Mouse (Mus musculus) ES-E14 (cell line): ENCODE data around the gene Sf3a1. TPM values are rescaled to one million over a fixed set of nuclear protein-coding genes. Genes with fewer than 3 reads are reported as not detected.

ENCODE experiments used
- DNase-seq: peaks from one replicate; pipeline ENCODE4 v3.0.0-alpha.2; 2013; ENCODE audit warnings: low read depth, low spot score
- H3K27ac ChIP-seq: 2 replicates; pipeline ENCODE4 v1.5.1; 2012; ENCODE audit warnings: low read depth, mild to moderate bottlenecking, low read length, moderate library complexity, mixed read lengths; ENCODE audit not compliant: poor library complexity, insufficient read depth, severe bottlenecking
- H3K36me3 ChIP-seq: 2 replicates; pipeline ENCODE4 v1.6.1; 2012; ENCODE audit warnings: mild to moderate bottlenecking, low read length, moderate library complexity, mixed read lengths; ENCODE audit not compliant: control insufficient read depth, poor library complexity, insufficient read depth, severe bottlenecking
- H3K4me1 ChIP-seq, 2 experiments: fragments of 150-350 bp in 1 of 2; sonication (generic) in 1 of 2; 2 replicates each; pipeline ENCODE4 v1.6.1; 2012; ENCODE audit warnings: low read length in 2 of 2, mild to moderate bottlenecking in 1 of 2, mixed read lengths in 1 of 2; ENCODE audit not compliant: control insufficient read depth in 2 of 2, insufficient read depth in 2 of 2, poor library complexity in 1 of 2
- H3K4me3 ChIP-seq, 2 experiments: fragments of 150-350 bp in 1 of 2; sonication (generic) in 1 of 2; 2 replicates each; pipeline ENCODE4 v1.5.1; 2012; ENCODE audit warnings: low read length in 2 of 2, low read depth in 1 of 2, mild to moderate bottlenecking in 1 of 2, mixed read lengths in 1 of 2; ENCODE audit not compliant: insufficient read depth in 1 of 2, poor library complexity in 1 of 2, severe bottlenecking in 1 of 2
- H3K9ac ChIP-seq: 2 replicates; pipeline ENCODE4 v1.6.1; 2012; ENCODE audit warnings: low read depth, mild to moderate bottlenecking, low read length, mixed read lengths; ENCODE audit not compliant: poor library complexity, insufficient read depth, severe bottlenecking
- H3K9me3 ChIP-seq: fragments of 150-350 bp; sonication (generic); 2 replicates; pipeline ENCODE4 v1.6.1; 2012; ENCODE audit warnings: low read depth, mild to moderate bottlenecking, low read length; ENCODE audit not compliant: control insufficient read depth, insufficient read depth
- CHD2 ChIP-seq: IDR thresholded peaks from 2 replicates; pipeline ENCODE4 v1.6.1; 2014; ENCODE audit warnings: mild to moderate bottlenecking, low read depth, low read length, inconsistent platforms
- HCFC1 ChIP-seq: IDR thresholded peaks from 2 replicates; pipeline ENCODE4 v1.6.1; 2012; ENCODE audit warnings: low read length, inconsistent platforms, borderline replicate concordance; ENCODE audit not compliant: insufficient read depth
- MAFK ChIP-seq: IDR thresholded peaks from 2 replicates; pipeline ENCODE4 v1.6.1; 2014; ENCODE audit warnings: mild to moderate bottlenecking, low read depth, low read length, inconsistent platforms; ENCODE audit not compliant: insufficient read depth
- ZC3H11A ChIP-seq: IDR thresholded peaks from 2 replicates; pipeline ENCODE4 v1.6.1; 2012; ENCODE audit warnings: low read depth, mild to moderate bottlenecking, inconsistent platforms, low read length, borderline replicate concordance
- ZNF384 ChIP-seq: IDR thresholded peaks from 2 replicates; pipeline ENCODE4 v1.6.1; 2012; ENCODE audit warnings: low read depth, low read length, inconsistent platforms
- in situ Hi-C, 2 experiments: fragments of 600-800 bp; cut with MboI; formaldehyde crosslinking; loops; one replicate each; pipeline ENCODE4 v1.15.1; 2025; ENCODE audit warnings: low sequenced_read_pairs in 2 of 2, inconsistent platforms in 1 of 2; ENCODE audit not compliant: unreplicated experiment in 2 of 2
- total RNA-seq: library from RNA; depleted of rRNA; stranded (reverse); fragments of 300-350 nt; gene quantifications from 2 replicates; pipeline ENCODE4 v1.2.3, GENCODE M21; 2012

Gene Sf3a1
- total RNA-seq, 1 experiment, result 57.4 TPM

DNA sequence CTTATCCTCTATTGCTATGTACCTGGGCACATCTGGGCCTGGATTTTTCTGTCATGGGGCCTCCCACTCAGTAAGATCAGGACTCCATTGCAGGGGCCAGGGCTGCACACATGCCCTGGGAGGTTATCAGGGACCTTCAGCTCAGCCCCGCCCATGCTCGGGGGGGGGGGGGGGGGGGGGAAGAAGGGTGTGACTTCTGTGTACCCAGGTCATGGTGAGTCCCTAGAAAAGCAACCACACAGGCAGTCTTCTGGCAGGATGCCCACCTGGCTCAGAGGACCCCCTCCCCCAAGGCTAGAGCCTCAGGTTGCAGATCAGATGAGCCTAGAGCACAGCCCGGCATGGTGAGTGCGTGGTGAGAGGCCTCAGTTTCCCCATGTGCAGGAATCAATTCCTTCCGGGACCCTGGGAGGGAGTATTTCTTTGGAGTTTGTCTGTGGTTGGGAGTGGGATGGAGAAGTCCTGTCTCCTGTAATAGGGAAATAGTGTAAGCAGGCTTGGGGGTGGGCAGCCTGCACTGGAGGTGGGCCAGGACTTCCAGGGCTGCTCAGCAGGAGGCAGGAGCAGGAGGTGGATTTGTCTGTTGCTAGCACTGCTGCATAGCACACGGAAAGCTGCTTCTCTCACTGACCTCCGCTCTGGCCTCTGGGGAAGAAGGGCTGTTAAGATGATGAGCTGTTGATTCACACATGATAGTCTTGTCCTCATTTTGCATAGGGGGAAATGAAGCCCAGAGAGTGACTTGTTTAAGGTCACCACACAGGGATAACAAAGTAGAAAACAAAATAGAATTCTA, 63.4 kb downstream of the Sf3a1 start:
- Histone ChIP-seq H3K36me3 (peaks cover 10% of the 10 kb centered on the region; the same call in 1 of the 2 replicates), H3K27ac (no peak overlapping the region; the same call in 1 of the 2 replicates), H3K4me1 (peaks cover 0 to 26% of the 10 kb centered on the region in 2 experiments; a peak in 2 of 4 replicates), H3K4me3 (no peak overlapping the region), H3K9ac (no peak overlapping the region), H3K9me3 (no peaks in the 10 kb centered on the region)
- in situ Hi-C loops, result loop anchor here in 1 of 2 experiments (5.0 kb wide), 1 partner anchor 34 kb away; the partner anchor contains the start of gene Lif
- no peak for TF ChIP-seq MAFK
- TF ChIP-seq ZC3H11A, result no peak
- TF ChIP-seq CHD2, result no peak
- no peak for TF ChIP-seq HCFC1
- TF ChIP-seq ZNF384, result no peak
- DNase-seq, result no peak

DNA sequence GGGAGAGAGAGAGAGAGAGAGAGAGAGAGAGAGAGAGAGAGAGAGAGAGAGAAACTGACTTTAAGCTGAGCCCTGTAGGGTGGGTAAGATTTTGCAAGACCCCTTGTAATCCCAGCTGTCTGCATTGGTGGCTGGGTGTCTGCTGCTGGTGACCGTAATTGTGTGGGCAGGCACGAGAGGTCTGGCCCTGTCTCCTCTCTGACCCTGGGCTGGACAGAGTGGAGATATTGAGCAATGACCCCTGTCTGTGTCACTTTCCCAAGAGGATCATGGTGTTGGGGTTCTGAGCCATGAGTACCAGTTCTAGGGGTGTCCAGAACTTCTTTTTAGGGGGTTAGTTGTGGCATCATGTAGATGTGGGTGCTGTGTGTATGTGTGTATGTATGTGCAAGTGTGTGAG, 64.1 kb downstream of the Sf3a1 start:
- Histone ChIP-seq H3K27ac (no peak overlapping the region), H3K9me3 (no peaks in the 10 kb centered on the region), H3K4me3 (no peak overlapping the region), H3K4me1 (peaks cover 0 to 25% of the 10 kb centered on the region in 2 experiments; a peak in 2 of 4 replicates), H3K36me3 (peaks cover 10% of the 10 kb centered on the region; the same call in 1 of the 2 replicates), H3K9ac (no peak overlapping the region)
- in situ Hi-C loops, result loop anchor here in 1 of 2 experiments (5.0 kb wide), 1 partner anchor 33 kb away; the partner anchor contains the start of gene Lif
- no peak for TF ChIP-seq HCFC1
- TF ChIP-seq MAFK, result no peak
- no peak for TF ChIP-seq ZNF384
- no peak for TF ChIP-seq CHD2
- no peak for TF ChIP-seq ZC3H11A
- no peak for DNase-seq

DNA sequence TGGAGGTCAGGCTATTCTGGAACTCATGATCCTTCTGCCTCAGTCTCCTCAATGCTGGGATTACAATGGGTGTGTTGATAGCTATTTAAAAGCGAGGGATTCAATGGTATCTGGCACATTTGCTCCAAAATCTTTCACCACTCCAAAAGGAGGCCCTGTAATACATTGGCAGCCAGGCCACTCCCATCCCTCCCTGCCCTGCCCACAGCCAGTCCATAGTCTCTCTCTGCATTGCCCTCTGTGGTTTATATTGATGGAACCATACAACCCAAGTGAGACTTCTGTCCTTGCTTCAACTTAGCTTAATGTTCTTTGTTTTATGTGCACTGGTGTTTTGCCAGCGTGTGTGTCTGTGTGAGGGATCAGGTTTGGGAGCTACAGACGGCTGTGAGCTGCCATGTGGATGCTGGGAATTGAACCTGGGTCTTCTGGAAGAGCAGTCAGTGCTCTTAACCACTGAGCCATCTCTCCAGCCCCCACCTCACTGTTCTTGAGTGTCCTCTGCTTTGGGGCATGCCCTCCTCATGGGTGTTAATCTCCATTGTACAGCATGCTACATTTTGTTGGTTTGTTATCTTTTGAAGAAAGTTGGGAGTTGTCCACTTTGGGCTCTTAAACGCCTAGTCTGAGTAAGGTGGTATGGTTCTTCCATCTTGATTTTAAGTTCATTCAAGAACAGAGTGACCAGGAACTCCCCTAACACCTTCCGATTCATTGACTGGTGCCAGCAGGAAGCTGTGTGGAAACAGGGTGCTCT, 66.6 kb downstream of the Sf3a1 start:
- TF ChIP-seq HCFC1 (no peak), CHD2 (no peak), ZC3H11A (no peak), ZNF384 (no peak), MAFK (no peak)

DNA sequence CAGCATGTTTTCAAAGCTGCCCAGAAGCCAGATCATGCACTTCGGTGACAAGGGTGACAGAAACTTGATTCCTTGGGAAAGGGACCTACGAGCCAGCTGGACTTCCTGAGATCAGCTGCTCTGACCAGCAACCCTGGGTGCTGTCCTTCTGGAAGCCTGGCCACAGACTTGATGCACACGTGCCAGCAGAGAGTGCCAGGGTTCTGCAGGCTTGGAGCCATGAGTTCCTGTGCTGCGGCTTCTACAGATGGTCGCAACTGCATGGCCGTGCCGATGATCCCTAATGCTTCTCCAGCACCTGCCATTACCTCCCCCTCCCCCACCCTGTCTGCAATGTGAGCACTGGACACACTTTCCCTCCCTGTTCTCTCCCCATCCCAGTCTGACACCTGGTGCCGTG, 68.3 kb downstream of the Sf3a1 start:
- H3K27ac ChIP-seq, result no peak overlapping the region
- no peak for DNase-seq
- no peaks in the 10 kb centered on the region for H3K9me3 ChIP-seq
- H3K4me1 ChIP-seq, result peaks cover 3 to 10% of the 10 kb centered on the region in 2 experiments; a peak in 2 of 4 replicates
- no peak overlapping the region for H3K4me3 ChIP-seq
- no peak overlapping the region for H3K9ac ChIP-seq
- no peaks in the 10 kb centered on the region for H3K36me3 ChIP-seq
- in situ Hi-C loops, result no loop called here
- no peak for TF ChIP-seq ZC3H11A
- no peak for TF ChIP-seq MAFK
- TF ChIP-seq CHD2, result no peak
- no peak for TF ChIP-seq ZNF384
- no peak for TF ChIP-seq HCFC1

More for the DNA sequence above, 66.6 kb downstream of the Sf3a1 start:
- Histone ChIP-seq H3K4me1 (peaks cover 3 to 13% of the 10 kb centered on the region in 2 experiments; a peak in 2 of 4 replicates), H3K9ac (no peak overlapping the region), H3K9me3 (no peaks in the 10 kb centered on the region), H3K27ac (no peak overlapping the region), H3K36me3 (no peaks in the 10 kb centered on the region), H3K4me3 (no peak overlapping the region)
- in situ Hi-C loops, result no loop called here
- no peak for DNase-seq
